Mouse (Mus musculus) liver, adult (tissue): ENCODE measurements around the gene Dgkb.

Source experiments
- GATA4 ChIP-seq: IDR thresholded peaks from 2 replicates; pipeline ENCODE4 v1.6.1; 2014; ENCODE audit warnings: mild to moderate bottlenecking, low read length; ENCODE audit not compliant: insufficient replicate concordance

Dgkb gene

GRCm38 (mm10) chr12:38593653-38594052 is 776.1 kb downstream of the Dgkb start:
- TF ChIP-seq GATA4 = no peak

GRCm38 (mm10) chr12:38594055-38594454 is 776.5 kb downstream of the Dgkb start:
- TF ChIP-seq GATA4 = no peak

GRCm38 (mm10) chr12:38596416-38597062 is 779.0 kb downstream of the Dgkb start:
- no peak for TF ChIP-seq GATA4

- TF ChIP-seq GATA4 = no peak
Observed at GRCm38 (mm10) chr12:38598096-38598495, 780.6 kb downstream of the Dgkb start.

GRCm38 (mm10) chr12:38600165-38600845 is 782.8 kb downstream of the Dgkb start:
- no peak for TF ChIP-seq GATA4

GRCm38 (mm10) chr12:38608104-38608503 is 790.6 kb downstream of the Dgkb start:
- no peak for TF ChIP-seq GATA4

GRCm38 (mm10) chr12:38668265-38668664 is 850.7 kb downstream of the Dgkb start:
- TF ChIP-seq GATA4 = no peak
